Mouse (Mus musculus): ENCODE measurements around the gene Clcn1. TPM values are rescaled to one million over a fixed set of nuclear protein-coding genes. Genes with fewer than 3 reads are reported as not detected.
A peak's percentile ranks its signal among the peaks of the same experiment; 100 is the strongest.

Gene Clcn1
- total and polyA plus RNA-seq, 2 experiments from 2014 or later: 1.2 to 1.3 TPM

DNA sequence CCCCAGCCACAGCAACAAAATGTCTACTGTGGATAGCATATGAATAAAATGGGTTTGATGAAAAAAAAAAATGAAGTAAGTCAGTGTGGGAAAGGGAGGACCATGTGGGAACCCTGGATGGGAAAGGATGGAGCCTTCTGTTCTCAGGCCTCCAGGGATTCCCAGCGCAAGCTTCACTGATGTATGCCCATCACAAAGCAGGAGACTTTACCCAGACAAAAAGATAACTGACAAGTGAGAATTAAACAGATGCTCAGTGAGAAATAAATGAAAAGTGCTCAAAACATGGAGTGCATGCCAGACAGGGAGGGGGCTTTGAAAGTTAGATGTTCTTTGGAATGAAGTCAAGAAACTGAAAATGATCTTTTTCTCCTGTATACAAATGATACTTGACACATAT lies 38.5 kb upstream of the Clcn1 start:
- H3K36me3 ChIP-seq (ENCODE audit: insufficient read depth, low read length): no peaks in the 10 kb centered on the region
- H3K4me3 ChIP-seq (ENCODE audit: low read depth, low read length): no peak overlapping the region
- no peak for ATAC-seq (ENCODE audit: low FRiP score)
- WGBS: 64% methylated on average over 1 of the region's 1 CpGs
- 0 out of 2 replicates have a peak overlapping the region, but pooled peaks have one; percentile 31 for H3K4me2 ChIP-seq (ENCODE audit: low read depth, low read length, poor library complexity, severe bottlenecking)
- no peak for TF ChIP-seq CTCF (IDR thresholded peaks at IDR 0.05)
- H3K27ac ChIP-seq (ENCODE audit: low read depth, low read length): no peak overlapping the region
- no peaks in the 10 kb centered on the region for H3K4me1 ChIP-seq (ENCODE audit: insufficient read depth, low read length)
- H3K9me3 ChIP-seq (ENCODE audit: low read length): no peaks in the 10 kb centered on the region
- no peaks in the 10 kb centered on the region for H3K27me3 ChIP-seq (ENCODE audit: insufficient read depth, low read length)
- no peak for DNase-seq (ENCODE audit: low spot score)
- no peak overlapping the region for H3K9ac ChIP-seq (replicated peaks; ENCODE audit: low read length, poor library complexity, severe bottlenecking)

DNA sequence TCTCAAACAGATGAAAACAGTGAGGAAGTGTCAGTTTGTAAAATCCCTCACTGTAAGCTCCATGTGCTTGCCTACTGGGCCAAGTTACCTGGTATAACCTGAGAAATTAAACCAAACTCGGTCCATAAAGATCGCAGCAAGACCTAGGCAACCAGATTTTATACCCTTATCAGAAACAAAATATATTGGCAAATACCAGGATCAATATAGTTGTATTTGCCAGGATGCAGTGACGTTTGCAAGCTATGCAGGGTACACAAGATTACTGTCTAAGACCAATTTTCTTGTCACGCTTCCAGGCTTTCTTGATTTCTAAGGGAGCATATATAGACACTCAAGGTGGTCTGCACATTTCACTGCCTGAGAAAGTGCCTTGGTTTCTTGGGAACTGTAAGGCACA lies 34.7 kb upstream of the Clcn1 start:
- no peaks in the 10 kb centered on the region for H3K27me3 ChIP-seq (ENCODE audit: insufficient read depth, low read length)
- H3K36me3 ChIP-seq (ENCODE audit: insufficient read depth, low read length): no peaks in the 10 kb centered on the region
- H3K4me1 ChIP-seq (ENCODE audit: insufficient read depth, low read length): no peaks in the 10 kb centered on the region
- 87% methylated on average over 4 of the region's 4 CpGs for WGBS
- H3K9me3 ChIP-seq (ENCODE audit: low read length): no peaks in the 10 kb centered on the region
- no peak overlapping the region for H3K9ac ChIP-seq (replicated peaks; ENCODE audit: low read length, poor library complexity, severe bottlenecking)
- H3K27ac ChIP-seq (ENCODE audit: low read depth, low read length): no peak overlapping the region
- no peak overlapping the region for H3K4me2 ChIP-seq (ENCODE audit: low read depth, low read length, poor library complexity, severe bottlenecking)
- DNase-seq (ENCODE audit: low spot score) (no peak), ATAC-seq (ENCODE audit: low FRiP score) (no peak)
- H3K4me3 ChIP-seq (ENCODE audit: low read depth, low read length): no peak overlapping the region
- no peak for TF ChIP-seq CTCF (IDR thresholded peaks at IDR 0.05)

- TF ChIP-seq CTCF (IDR thresholded peaks at IDR 0.05): no peak
- Histone ChIP-seq H3K27ac (ENCODE audit: low read depth, low read length) (no peak overlapping the region), H3K36me3 (ENCODE audit: insufficient read depth, low read length) (no peaks in the 10 kb centered on the region), H3K4me2 (ENCODE audit: low read depth, low read length, poor library complexity, severe bottlenecking) (no peak overlapping the region), H3K27me3 (ENCODE audit: insufficient read depth, low read length) (no peaks in the 10 kb centered on the region), H3K9me3 (ENCODE audit: low read length) (no peaks in the 10 kb centered on the region), H3K4me1 (ENCODE audit: insufficient read depth, low read length) (no peaks in the 10 kb centered on the region), H3K9ac (replicated peaks; ENCODE audit: low read length, poor library complexity, severe bottlenecking) (no peak overlapping the region), H3K4me3 (ENCODE audit: low read depth, low read length) (no peak overlapping the region)
- no peak for DNase-seq (ENCODE audit: low spot score)
- no peak for ATAC-seq (ENCODE audit: low FRiP score)
- 83% methylated on average over 2 of the region's 2 CpGs for WGBS
Measured at GRCm38 (mm10) chr6:42253103-42253502, 33.4 kb upstream of the Clcn1 start.

- Histone ChIP-seq H3K27me3 (ENCODE audit: insufficient read depth, low read length) (no peaks in the 10 kb centered on the region), H3K4me1 (ENCODE audit: insufficient read depth, low read length) (no peaks in the 10 kb centered on the region), H3K4me2 (ENCODE audit: low read depth, low read length, poor library complexity, severe bottlenecking) (no peak overlapping the region), H3K9me3 (ENCODE audit: low read length) (no peaks in the 10 kb centered on the region), H3K9ac (replicated peaks; ENCODE audit: low read length, poor library complexity, severe bottlenecking) (no peak overlapping the region), H3K27ac (ENCODE audit: low read depth, low read length) (no peak overlapping the region), H3K36me3 (ENCODE audit: insufficient read depth, low read length) (no peaks in the 10 kb centered on the region), H3K4me3 (ENCODE audit: low read depth, low read length) (no peak overlapping the region)
- 20% methylated on average over 11 of the region's 11 CpGs for WGBS
- TF ChIP-seq CTCF (IDR thresholded peaks at IDR 0.05): peak; percentile 69
- DNase-seq (ENCODE audit: low spot score) (peak; percentile 55), ATAC-seq (ENCODE audit: low FRiP score) (no peak)
Measured at GRCm38 (mm10) chr6:42257303-42257863, 29.1 kb upstream of the Clcn1 start.

- ATAC-seq (ENCODE audit: low FRiP score) (no peak), DNase-seq (ENCODE audit: low spot score) (no peak)
- Histone ChIP-seq H3K4me2 (ENCODE audit: low read depth, low read length, poor library complexity, severe bottlenecking) (no peak overlapping the region), H3K4me3 (ENCODE audit: low read depth, low read length) (no peak overlapping the region), H3K9ac (replicated peaks; ENCODE audit: low read length, poor library complexity, severe bottlenecking) (no peak overlapping the region), H3K9me3 (ENCODE audit: low read length) (no peaks in the 10 kb centered on the region), H3K27ac (ENCODE audit: low read depth, low read length) (no peak overlapping the region), H3K4me1 (ENCODE audit: insufficient read depth, low read length) (no peaks in the 10 kb centered on the region), H3K27me3 (ENCODE audit: insufficient read depth, low read length) (no peaks in the 10 kb centered on the region), H3K36me3 (ENCODE audit: insufficient read depth, low read length) (no peaks in the 10 kb centered on the region)
- no peak for TF ChIP-seq CTCF (IDR thresholded peaks at IDR 0.05)
- WGBS: 80% methylated on average over 6 of the region's 6 CpGs
Measured at GRCm38 (mm10) chr6:42260430-42260829, 26.1 kb upstream of the Clcn1 start.

GRCm38 (mm10) chr6:42261524-42262170 lies 24.8 kb upstream of the Clcn1 start, which contains the start of gene Tmem139:
TSS of gene Tmem139 (plus strand) at chr6:42261970.
- Histone ChIP-seq H3K4me3 (ENCODE audit: low read depth, low read length) (no peak within 1 kb of the TSS), H3K9me3 (ENCODE audit: low read length) (no peaks in the 10 kb centered on the region), H3K27me3 (ENCODE audit: insufficient read depth, low read length) (no peaks in the 10 kb centered on the region), H3K4me2 (ENCODE audit: low read depth, low read length, poor library complexity, severe bottlenecking) (no peak within 1 kb of the TSS), H3K27ac (ENCODE audit: low read depth, low read length) (no peak within 1 kb of the TSS), H3K36me3 (ENCODE audit: insufficient read depth, low read length) (no peaks in the 10 kb centered on the region), H3K4me1 (ENCODE audit: insufficient read depth, low read length) (no peaks in the 10 kb centered on the region; the same call in 1 of the 2 replicates), H3K9ac (replicated peaks; ENCODE audit: low read length, poor library complexity, severe bottlenecking) (no peak within 1 kb of the TSS)
- no peak for TF ChIP-seq CTCF (IDR thresholded peaks at IDR 0.05)
- no peak for ATAC-seq (ENCODE audit: low FRiP score)
- DNase-seq (ENCODE audit: low spot score): no peak
- 25% methylated on average over 20 of the region's 20 CpGs for WGBS

Data from midbrain, postnatal 0 days (tissue).